Mouse (Mus musculus) ovary, adult 18-20 months (tissue): ENCODE measurements at regions not wholly inside any gene's neighbourhood (a gene's known extent, or its start where the extent isn't known, plus 50 kb on each side); places are given as distances from the start of the nearest gene placed in this dataset.

Source experiments
- DNase-seq: peaks from one replicate; pipeline ENCODE4 v3.0.0; 2022; ENCODE audit warnings: low spot score, mixed read lengths

DNA sequence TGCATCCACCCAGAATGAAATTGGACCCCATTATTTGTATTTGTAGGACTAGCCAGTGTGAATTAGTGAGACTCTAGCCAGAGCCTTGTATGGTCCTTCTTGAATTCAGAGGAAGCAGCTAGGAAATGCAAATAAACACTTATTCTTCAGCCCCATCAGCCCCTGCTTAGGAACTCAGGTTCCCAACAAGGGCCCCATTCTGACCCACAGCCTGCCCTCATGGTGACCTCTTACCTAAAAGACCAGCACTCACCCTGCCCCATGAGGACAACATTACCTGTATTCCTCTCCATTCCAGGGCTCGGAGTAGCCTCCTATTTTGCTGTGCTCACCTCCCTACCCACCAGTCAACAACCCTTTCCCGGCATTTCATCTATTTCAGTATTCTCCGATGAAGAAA lies 283.6 kb upstream of the Noct start:
- DNase-seq: no peak

DNA sequence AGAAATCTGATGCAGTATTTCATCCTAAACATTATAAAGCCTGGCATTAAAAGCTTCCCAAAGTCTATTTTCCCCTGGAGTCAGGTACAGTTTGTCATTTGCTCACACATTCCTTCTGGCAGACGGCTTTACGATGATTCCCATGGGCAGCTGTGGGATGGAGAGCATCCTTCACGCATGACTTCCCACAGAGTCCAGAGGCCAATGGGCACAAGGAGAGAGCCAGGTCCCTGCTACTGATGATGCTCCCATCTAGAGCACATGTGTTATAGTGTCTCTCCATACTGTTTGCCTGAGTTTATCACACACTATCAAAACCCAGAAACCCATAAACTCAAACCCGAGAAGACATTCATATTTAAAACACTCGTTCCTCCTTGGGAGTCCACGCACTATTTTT lies 270.8 kb upstream of the Noct start:
- no peak for DNase-seq

DNA sequence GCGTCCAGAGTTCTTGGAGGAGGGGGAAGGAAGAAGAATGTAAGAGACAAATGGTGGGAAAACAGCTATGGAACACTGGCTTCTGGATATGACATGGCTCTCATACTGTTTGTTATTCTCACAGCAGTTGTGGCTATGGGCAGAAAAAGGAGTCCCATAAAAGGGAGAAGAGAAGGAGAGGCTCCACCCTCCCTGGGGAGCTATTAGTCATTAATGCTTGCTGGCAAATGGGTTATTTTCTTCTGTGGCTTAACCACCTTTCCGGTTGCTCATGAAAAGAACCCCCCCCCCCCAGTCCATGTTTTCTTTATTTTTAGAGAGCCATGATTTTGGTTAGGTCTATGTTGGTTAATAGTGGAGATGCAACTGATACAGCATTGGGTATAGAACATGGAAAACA lies 253.9 kb upstream of the Noct start:
- DNase-seq: no peak

DNA sequence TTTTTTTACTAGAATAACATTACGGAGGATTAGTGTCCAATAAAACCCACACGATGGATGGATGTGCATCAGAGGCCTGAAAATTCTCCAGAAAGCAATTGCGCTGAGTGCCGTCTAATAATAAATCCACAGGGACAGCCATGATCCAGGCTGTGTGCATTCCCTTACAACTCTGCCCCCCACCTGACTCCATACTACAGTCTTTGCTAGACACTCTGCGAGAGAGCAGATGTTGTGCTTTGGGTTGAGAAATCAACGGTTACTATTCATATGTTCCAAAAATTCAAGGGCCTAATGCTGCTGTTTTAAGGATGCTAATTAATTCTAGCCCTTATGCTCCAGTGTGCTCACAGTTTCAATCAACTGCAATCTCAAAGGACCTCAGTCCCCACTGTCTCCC lies 251.2 kb upstream of the Noct start:
- no peak for DNase-seq

GRCm38 (mm10) chr3:50976141-50976780 lies 248.0 kb upstream of the Noct start:
- no peak for DNase-seq

- no peak for DNase-seq
These were observed 247.4 kb upstream of the Noct start for GRCm38 (mm10) chr3:50976818-50977217.

GRCm38 (mm10) chr3:50978636-50979035 lies 245.6 kb upstream of the Noct start:
- no peak for DNase-seq

GRCm38 (mm10) chr3:50979592-50979991 lies 244.7 kb upstream of the Noct start:
- no peak for DNase-seq

DNA sequence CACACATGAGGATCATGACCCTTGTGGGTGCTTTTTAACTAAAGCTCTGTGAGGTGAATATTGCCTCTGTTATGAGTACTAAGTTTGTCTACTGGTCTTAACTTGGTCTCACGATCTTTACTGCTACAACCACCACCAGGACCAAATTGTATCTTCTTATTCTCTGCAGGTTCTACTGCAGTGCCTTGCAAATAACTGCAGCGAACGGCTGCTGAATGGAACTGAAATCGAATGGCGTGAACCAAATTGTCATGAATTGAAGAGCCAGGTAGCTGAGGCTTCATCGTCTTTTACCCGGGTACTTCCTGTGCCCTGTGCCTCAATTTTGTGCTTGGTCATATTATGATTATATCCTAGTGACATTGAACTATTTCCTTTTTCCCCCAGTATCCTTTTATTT lies 242.5 kb upstream of the Noct start:
- DNase-seq: no peak

DNA sequence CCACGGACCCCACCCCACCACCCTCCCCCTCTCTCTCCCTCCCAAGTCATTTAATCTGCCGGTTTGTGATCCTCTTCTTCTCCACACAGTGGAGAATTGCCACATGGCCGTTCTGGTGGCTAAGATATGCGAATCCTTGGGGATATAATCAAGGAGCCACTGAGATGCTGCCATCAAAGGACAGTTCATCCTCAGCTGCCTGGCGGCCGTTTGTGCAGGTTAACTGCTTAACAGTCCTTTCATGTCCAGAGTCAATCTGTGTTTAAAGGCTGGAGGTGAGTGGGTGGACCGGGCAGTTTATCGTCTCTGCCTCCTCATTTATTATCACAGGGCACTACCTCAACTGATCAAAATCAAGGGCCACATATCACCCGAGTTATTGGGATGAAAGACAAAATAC lies 241.6 kb upstream of the Noct start:
- DNase-seq: no peak

- DNase-seq: no peak
These were observed 241.1 kb upstream of the Noct start for GRCm38 (mm10) chr3:50983126-50983525.

- no peak for DNase-seq
These were observed 240.1 kb upstream of the Noct start for GRCm38 (mm10) chr3:50983962-50984765.

DNA sequence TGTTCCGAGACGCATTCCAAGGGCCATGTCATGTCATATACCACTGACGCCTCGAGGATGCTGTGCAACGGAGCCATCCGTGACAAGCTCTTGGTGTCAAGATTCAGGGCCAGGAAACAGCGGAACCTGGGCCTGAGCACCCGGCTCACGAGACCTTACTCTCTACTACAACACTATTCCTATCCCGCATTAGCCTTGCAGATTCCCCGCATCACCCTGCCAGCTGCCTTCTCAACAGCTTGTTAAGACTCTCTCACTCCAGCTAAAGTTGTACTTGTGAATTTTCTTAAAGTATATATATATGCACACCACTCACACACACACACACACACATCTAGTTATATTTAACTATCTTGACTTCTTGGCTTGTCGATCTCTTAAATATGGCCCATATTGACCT lies 236.4 kb upstream of the Noct start:
- no peak for DNase-seq

- no peak for DNase-seq
These were observed 233.4 kb upstream of the Noct start for GRCm38 (mm10) chr3:50990810-50991209.

DNA sequence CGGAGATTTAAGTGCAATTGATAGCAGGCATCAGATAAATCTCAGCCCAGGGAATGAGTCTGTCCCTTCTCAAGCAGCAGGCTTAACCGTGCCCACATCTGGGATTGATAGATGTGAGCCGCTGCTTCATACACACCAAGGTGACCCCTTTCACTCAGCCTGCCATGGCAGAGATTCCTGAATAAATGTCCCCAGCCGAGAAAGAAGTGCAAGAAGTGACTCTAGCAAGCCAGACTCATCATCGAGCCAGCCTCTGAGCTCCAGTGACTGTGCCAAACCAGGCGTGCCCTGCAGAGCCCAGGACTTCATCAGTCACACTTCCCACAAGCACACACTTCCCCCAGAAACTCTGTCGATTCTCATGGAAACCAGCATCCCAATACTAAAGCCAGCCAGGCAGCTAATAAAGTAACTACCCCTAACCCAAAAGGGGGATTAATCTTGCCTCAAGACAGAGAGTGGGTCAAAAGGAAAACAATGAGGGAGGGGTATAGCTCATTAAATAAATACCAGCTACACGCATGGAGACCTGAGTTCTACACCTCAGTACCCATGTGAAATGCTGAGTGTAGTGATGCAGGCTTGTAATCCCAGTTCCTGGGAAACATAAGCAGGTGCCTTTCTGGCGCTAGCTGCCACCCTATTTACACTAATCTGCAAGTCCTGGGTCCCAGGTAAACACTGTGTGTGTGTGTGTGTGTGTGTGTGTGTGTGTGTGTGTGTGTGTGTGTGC lies 231.5 kb upstream of the Noct start:
- DNase-seq: no peak

- no peak for DNase-seq
These were observed 224.5 kb upstream of the Noct start for GRCm38 (mm10) chr3:50999745-51000144.

- no peak for DNase-seq
These were observed 223.3 kb upstream of the Noct start for GRCm38 (mm10) chr3:51000938-51001337.

GRCm38 (mm10) chr3:51002662-51003061 lies 221.6 kb upstream of the Noct start:
- no peak for DNase-seq

GRCm38 (mm10) chr3:51003506-51004170 lies 220.6 kb upstream of the Noct start:
- no peak for DNase-seq

DNA sequence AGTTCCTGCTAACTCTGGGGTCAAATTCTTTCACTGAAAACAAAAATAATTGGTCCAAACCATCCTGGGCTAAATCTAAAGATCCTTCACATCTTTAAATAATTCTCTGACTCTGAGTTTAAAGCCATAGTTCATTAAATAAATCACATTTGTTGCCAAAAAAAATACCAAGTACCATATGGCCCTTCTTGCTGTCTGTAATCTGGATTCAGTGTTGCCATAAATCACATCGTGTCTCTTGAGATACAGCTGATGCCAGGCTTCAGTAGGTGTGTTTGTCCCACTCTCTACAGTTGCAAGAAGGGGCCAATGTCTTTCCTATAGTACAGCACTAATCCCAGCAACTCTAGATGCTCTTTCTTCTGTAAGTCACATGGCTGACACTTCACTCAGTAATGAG lies 220.0 kb upstream of the Noct start:
- DNase-seq: no peak

DNA sequence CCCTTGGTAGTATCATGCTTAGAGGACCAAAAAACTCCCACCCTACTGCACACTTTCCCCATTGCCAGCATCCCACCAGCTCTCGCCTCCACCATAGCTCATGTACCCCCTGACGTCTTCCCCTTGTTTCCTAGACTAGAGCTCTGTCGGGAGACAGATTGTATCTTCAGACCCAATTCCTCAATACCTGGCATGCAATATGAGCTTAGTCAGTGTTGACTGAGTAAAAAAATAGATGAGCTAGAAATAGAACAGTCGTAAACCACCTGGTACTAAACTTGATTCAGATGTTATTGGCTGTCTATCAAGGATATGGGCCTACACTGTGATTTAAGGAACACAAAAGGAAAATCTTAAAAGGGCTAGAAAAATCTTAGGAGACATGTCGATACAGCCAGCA lies 215.1 kb upstream of the Noct start:
- no peak for DNase-seq

DNA sequence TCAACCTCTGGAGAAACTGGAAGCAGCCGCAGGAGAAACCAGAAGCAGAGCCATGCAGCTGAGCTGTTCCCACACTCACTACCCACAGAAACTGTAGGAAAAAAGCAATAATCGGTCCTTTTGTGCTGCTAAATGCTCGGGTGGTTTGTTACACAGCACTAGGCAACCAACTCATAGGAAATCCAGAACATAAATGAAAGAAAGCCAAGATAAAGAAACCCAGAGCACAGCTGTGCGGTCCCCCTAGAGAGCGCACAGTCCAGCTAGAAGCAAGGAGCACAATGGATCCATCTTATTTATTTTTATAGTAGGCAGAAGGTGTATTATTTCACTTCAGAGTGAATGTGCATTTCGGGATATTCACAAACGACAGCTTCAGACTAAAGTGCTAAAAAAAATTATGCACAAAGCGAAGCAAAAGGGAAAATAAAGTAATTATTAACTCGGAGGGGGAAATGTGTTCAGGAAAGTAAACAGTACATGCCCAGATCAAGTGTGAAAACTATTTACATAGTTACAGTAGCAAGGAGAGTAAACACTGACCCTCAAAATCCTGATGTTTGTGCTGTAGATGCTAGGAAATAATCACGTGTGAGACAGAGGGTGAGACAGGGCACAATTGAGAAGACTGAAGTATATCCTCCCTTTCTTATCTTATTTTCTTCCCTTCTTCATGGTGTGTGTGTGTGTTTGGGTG lies 204.4 kb upstream of the Noct start:
- no peak for DNase-seq
